Mouse (Mus musculus) embryonic facial prominence, embryonic 14.5 days (tissue): Measurements from ENCODE around the gene Cxcl17. TPM values are rescaled to one million over a fixed set of nuclear protein-coding genes. Genes with fewer than 3 reads are reported as not detected.
"Not testable (repeated sequence)": the region's sequence is repeated elsewhere in the genome, so short reads cannot be mapped to it uniquely, and the experiment has no call there.

Source experiments
- ATAC-seq: fragments of 200-750 bp; cut with Nextera tagmentation; 2 replicates; pipeline ENCODE4 v1.8.0; 2017; ENCODE audit warnings: low read depth, moderate number of reproducible peaks, moderate TSS enrichment
- DNase-seq: peaks from one replicate; pipeline ENCODE4 v3.0.0-alpha.2; 2015; ENCODE audit warnings: low spot score
- H3K27ac ChIP-seq: fragments of 300-500 bp; sonication (generic); replicated peaks from 2 replicates; pipeline ENCODE4 v1.5.1; 2014; ENCODE audit warnings: low read depth, mild to moderate bottlenecking, low read length, moderate library complexity
- H3K27me3 ChIP-seq: fragments of 300-500 bp; sonication (generic); replicated peaks from 2 replicates; pipeline ENCODE4 v1.6.1; 2014; ENCODE audit warnings: low read length; ENCODE audit not compliant: control insufficient read depth, insufficient read depth
- H3K36me3 ChIP-seq: fragments of 300-500 bp; sonication (generic); 2 replicates; pipeline ENCODE4 v1.6.1; 2014; ENCODE audit warnings: low read length, mixed read lengths; ENCODE audit not compliant: control insufficient read depth, insufficient read depth
- H3K4me1 ChIP-seq: fragments of 300-500 bp; sonication (generic); 2 replicates; pipeline ENCODE4 v1.6.1; 2014; ENCODE audit warnings: antibody characterized with exemption, low read length; ENCODE audit not compliant: control insufficient read depth, insufficient read depth
- H3K4me2 ChIP-seq: fragments of 300-500 bp; sonication (generic); 2 replicates; pipeline ENCODE4 v1.6.1; 2014; ENCODE audit warnings: low read depth, mild to moderate bottlenecking, low read length, moderate library complexity, mixed read lengths
- H3K4me3 ChIP-seq: fragments of 300-500 bp; sonication (generic); 2 replicates; pipeline ENCODE4 v1.5.1; 2014; ENCODE audit warnings: low read depth, mild to moderate bottlenecking, low read length
- H3K9ac ChIP-seq: fragments of 300-500 bp; sonication (generic); 2 replicates; pipeline ENCODE4 v1.6.1; 2014; ENCODE audit warnings: low read depth, mild to moderate bottlenecking, low read length, moderate library complexity, mixed read lengths
- H3K9me3 ChIP-seq: fragments of 300-500 bp; sonication (generic); 2 replicates; pipeline ENCODE4 v1.6.1; 2016; ENCODE audit warnings: low read length; ENCODE audit not compliant: control insufficient read depth
- WGBS: fragments of 180-500 bp; shearing (Covaris S2); extraction: QIAGEN DNeasy Blood & Tissue Kit; methylation state at CpG from one replicate; pipeline ENCODE4 v1.1.7; 2014; 5-methylcytosine and 5-hydroxymethylcytosine counted together
- polyA plus RNA-seq: library from polyadenylated mRNA; unstranded; fragments of >200 nt; fragmentation: Nextera tagmentation; extraction: Ambion mirVana; gene quantifications from 2 replicates; pipeline ENCODE4 v1.2.1, GENCODE M21; 2014

The Cxcl17 gene
- polyA plus RNA-seq, 1 experiment from 2014 or later, result 1.9 TPM

DNA sequence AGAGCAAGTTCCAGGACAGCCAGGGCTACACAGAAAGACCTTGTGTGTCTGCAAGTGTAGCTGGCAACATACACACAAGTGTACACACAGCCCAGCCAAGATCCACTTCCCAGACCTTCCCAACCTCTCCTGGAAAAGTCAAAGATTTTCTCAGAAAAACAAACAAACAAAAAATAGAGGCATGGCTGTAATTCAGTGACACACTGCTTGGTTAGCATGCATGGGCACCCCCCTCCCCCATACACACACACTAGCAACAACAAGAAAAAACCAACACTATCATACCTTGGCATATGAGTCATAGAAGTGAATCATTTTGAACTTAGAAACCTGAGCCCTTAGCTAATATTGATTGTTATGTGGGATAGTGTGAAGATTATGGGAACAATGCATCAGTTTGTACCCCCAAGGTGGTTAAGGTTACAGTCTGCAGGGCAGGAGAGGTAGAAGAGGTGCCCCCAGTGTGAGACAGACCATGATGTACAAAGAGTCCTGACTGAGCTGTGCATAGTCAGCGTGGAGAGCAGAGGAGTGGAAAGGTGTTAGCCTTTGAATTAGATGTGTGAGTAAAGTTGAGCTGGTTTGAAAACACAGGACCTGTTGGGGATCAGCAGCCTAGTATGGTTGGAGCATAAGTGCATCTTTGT is 1.6 kb downstream of the Cxcl17 start:
- Histone ChIP-seq H3K9ac (no peak overlapping the region), H3K27me3 (no peaks in the 10 kb centered on the region), H3K4me1 (no peaks in the 10 kb centered on the region), H3K36me3 (no peaks in the 10 kb centered on the region), H3K9me3 (no peaks in the 10 kb centered on the region), H3K4me3 (no peak overlapping the region), H3K4me2 (no peak overlapping the region), H3K27ac (no peak overlapping the region)
- no peak; the same call in 1 of the 2 replicates for ATAC-seq
- WGBS, result 77% methylated on average over 1 of the region's 1 CpGs
- no peak for DNase-seq

DNA sequence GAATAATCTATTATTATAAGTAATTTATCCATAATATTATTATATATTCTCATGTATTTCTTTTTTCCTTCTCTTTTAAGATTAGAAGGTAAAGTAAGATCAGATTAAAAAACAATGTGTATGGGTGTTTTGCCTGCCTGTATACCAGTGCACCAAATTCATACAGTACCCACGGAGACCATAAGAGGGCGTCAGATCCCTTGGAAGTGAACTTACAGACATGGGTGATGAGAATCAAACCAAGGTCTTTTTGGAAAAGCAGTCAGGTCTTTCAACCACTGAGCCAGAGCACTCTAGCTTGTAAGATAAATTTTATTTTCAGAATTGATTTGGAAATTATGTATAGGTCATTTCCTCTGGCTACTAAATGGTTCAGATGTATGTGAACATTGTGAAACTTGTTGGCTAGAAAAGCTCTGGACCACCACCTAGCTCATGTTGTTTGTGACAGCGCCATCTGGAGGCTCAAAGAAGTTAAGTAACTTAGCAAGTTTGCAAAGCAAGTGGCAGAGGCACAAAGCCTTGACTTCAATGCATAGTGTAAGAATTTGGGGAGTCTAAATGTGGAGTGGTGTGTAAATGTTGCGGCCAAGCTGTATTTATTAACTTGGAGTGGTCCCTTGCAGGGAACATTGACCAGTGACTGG is 3.4 kb downstream of the Cxcl17 start:
- Histone ChIP-seq H3K4me1 (no peaks in the 10 kb centered on the region), H3K36me3 (no peaks in the 10 kb centered on the region), H3K9me3 (no peaks in the 10 kb centered on the region), H3K4me3 (no peak overlapping the region), H3K27ac (no peak overlapping the region), H3K27me3 (no peaks in the 10 kb centered on the region), H3K4me2 (no peak overlapping the region), H3K9ac (no peak overlapping the region)
- peak; percentile 27 for DNase-seq
- WGBS, result 43% methylated on average over 4 of the region's 4 CpGs
- ATAC-seq, result no peak

GRCm38 (mm10) chr7:25406468-25406867 is 6.2 kb downstream of the Cxcl17 start:
- WGBS, result 89% methylated on average over 7 of the region's 7 CpGs
- Histone ChIP-seq H3K27me3 (no peaks in the 10 kb centered on the region), H3K9me3 (no peaks in the 10 kb centered on the region), H3K36me3 (no peaks in the 10 kb centered on the region), H3K9ac (no peak overlapping the region), H3K4me1 (no peaks in the 10 kb centered on the region), H3K4me3 (no peak overlapping the region), H3K27ac (no peak overlapping the region), H3K4me2 (no peak overlapping the region)
- ATAC-seq (no peak), DNase-seq (no peak)

GRCm38 (mm10) chr7:25402671-25403101 is 10.0 kb downstream of the Cxcl17 start:
- H3K36me3 ChIP-seq, result no peaks in the 10 kb centered on the region
- H3K27me3 ChIP-seq, result no peaks in the 10 kb centered on the region
- no peak overlapping the region for H3K9ac ChIP-seq
- no peaks in the 10 kb centered on the region for H3K4me1 ChIP-seq
- no peaks in the 10 kb centered on the region for H3K9me3 ChIP-seq
- H3K27ac ChIP-seq, result 0 out of 2 replicates have a peak overlapping the region, but pooled peaks have one; percentile 1
- H3K4me3 ChIP-seq, result no peak overlapping the region
- H3K4me2 ChIP-seq, result no peak overlapping the region
- WGBS, result 0% methylated on average over 2 of the region's 2 CpGs
- DNase-seq (peak; percentile 69), ATAC-seq (peak; percentile 18; the same call in 1 of the 2 replicates)

GRCm38 (mm10) chr7:25401986-25402385 is 10.7 kb downstream of the Cxcl17 start:
- ATAC-seq (no peak), DNase-seq (no peak)
- 17% methylated on average over 5 of the region's 5 CpGs for WGBS
- no peak overlapping the region for H3K4me2 ChIP-seq
- no peak overlapping the region for H3K4me3 ChIP-seq
- H3K9me3 ChIP-seq, result no peaks in the 10 kb centered on the region
- H3K27me3 ChIP-seq, result no peaks in the 10 kb centered on the region
- no peak overlapping the region for H3K9ac ChIP-seq
- no peaks in the 10 kb centered on the region for H3K36me3 ChIP-seq
- H3K27ac ChIP-seq, result 0 out of 2 replicates have a peak overlapping the region, but pooled peaks have one; percentile 1
- no peaks in the 10 kb centered on the region for H3K4me1 ChIP-seq

DNA sequence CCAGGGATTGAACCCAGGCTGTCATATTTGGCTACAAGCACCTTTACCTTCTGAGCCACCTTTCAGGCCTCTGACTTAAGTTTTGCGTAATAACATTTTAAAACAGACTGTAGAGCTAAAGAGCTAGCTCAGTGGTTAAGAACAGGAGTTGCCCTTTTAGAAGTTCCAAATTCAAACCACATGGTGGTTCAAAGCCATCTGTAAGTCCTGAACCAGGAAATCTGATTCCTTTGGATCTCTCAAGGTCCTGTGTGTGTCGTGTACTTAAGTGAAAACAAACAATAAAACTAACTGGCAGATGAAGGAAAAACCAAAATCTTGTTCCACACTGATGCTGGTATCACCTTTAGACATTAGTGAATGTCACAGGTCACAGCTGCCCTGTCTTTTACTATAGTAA is 11.1 kb downstream of the Cxcl17 start:
- H3K9me3 ChIP-seq, result no peaks in the 10 kb centered on the region
- no peaks in the 10 kb centered on the region for H3K27me3 ChIP-seq
- no peak overlapping the region for H3K4me2 ChIP-seq
- DNase-seq, result no peak
- H3K36me3 ChIP-seq, result no peaks in the 10 kb centered on the region
- 0 out of 2 replicates have a peak overlapping the region, but pooled peaks have one; percentile 1 for H3K27ac ChIP-seq
- ATAC-seq, result no peak
- no peak overlapping the region for H3K9ac ChIP-seq
- no peaks in the 10 kb centered on the region for H3K4me1 ChIP-seq
- no peak overlapping the region for H3K4me3 ChIP-seq
- WGBS, result 17% methylated on average over 2 of the region's 2 CpGs

DNA sequence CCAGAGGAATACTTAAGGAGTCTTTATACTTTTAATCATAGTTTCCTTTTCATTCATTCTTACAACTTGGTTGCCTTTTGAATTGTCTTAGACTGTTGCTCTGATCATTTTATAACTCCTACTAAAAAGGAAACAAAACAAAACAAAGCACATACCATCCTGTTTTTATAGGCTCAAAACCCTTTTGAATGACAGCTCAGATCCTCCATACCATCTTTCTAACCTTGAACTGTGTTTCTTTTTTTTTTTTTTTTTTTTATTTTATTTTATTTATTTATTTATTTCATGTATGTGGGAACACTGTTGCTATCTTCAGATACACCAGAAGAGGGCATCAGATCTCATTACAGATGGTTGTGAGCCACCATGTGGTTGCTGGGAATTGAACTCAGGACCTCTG is 13.7 kb downstream of the Cxcl17 start:
- not testable (repeated sequence) for H3K4me3 ChIP-seq, H3K36me3 ChIP-seq, H3K27ac ChIP-seq, H3K9me3 ChIP-seq, H3K9ac ChIP-seq, H3K27me3 ChIP-seq, H3K4me2 ChIP-seq, ATAC-seq, H3K4me1 ChIP-seq, DNase-seq

- H3K27me3 ChIP-seq, result no peaks in the 10 kb centered on the region
- no peaks in the 10 kb centered on the region for H3K9me3 ChIP-seq
- no peak for DNase-seq
- no peak within 1 kb of the TSS for H3K27ac ChIP-seq
- no peak within 1 kb of the TSS for H3K4me3 ChIP-seq
- H3K9ac ChIP-seq, result no peak within 1 kb of the TSS
- H3K4me1 ChIP-seq, result peaks cover 13% of the 10 kb centered on the region
- H3K36me3 ChIP-seq, result no peaks in the 10 kb centered on the region
- WGBS, result 100% methylated on average over 1 of the region's 1 CpGs
- no peak within 1 kb of the TSS for H3K4me2 ChIP-seq
- no peak for ATAC-seq
These were observed 14.1 kb downstream of the Cxcl17 start, which contains the start of gene Lipe for GRCm38 (mm10) chr7:25398610-25399009. Gene Lipe (minus strand): TSS chr7:25398710.

DNA sequence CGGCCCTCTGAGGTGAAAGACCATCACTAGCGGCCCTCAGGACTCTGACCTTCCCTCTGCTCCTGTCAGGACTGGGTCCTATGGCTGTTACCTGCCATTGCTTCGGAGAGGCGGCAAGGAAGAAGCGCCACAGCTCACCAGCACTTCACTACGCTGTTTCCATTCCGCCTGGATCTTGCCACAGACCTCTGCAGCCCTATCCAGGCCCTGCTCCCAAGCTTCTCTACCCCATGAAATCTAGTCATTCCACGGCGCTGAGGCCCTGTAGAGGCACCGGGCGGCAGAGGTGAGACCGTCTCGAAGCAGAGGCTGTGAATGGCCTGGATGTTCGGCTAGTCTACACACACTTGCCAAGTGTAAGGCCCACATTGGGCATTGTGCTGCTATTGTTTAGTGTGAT is 16.1 kb downstream of the Cxcl17 start:
- no peaks in the 10 kb centered on the region for H3K9me3 ChIP-seq
- 90% methylated on average over 14 of the region's 14 CpGs for WGBS
- no peaks in the 10 kb centered on the region for H3K27me3 ChIP-seq
- H3K36me3 ChIP-seq, result no peaks in the 10 kb centered on the region
- H3K27ac ChIP-seq, result no peak overlapping the region
- H3K4me2 ChIP-seq, result no peak overlapping the region
- no peak for ATAC-seq
- H3K4me3 ChIP-seq, result no peak overlapping the region
- no peak for DNase-seq
- H3K9ac ChIP-seq, result no peak overlapping the region
- H3K4me1 ChIP-seq, result peaks cover 13% of the 10 kb centered on the region
